Mouse (Mus musculus): ENCODE measurements around the gene Ibsp. TPM values are rescaled to one million over a fixed set of nuclear protein-coding genes. Genes with fewer than 3 reads are reported as not detected.

Gene Ibsp
- polyA plus RNA-seq, 1 experiment from 2014 or later = not detected

GRCm38 (mm10) chr5:104335962-104336361, 37.0 kb downstream of the Ibsp start:
- Histone ChIP-seq H3K4me3 (ENCODE audit: low read depth, low read length) (no peak overlapping the region), H3K27me3 (ENCODE audit: control insufficient read depth, insufficient read depth, low read length) (no peaks in the 10 kb centered on the region), H3K4me1 (replicated peaks; ENCODE audit: control insufficient read depth, insufficient read depth, low read length) (no peaks in the 10 kb centered on the region), H3K4me2 (ENCODE audit: low read depth, low read length, severe bottlenecking) (no peak overlapping the region), H3K27ac (ENCODE audit: low read depth, low read length) (no peak overlapping the region), H3K36me3 (ENCODE audit: control insufficient read depth, insufficient read depth, low read length) (no peaks in the 10 kb centered on the region), H3K9me3 (ENCODE audit: control insufficient read depth, low read length) (no peaks in the 10 kb centered on the region), H3K9ac (ENCODE audit: low read length) (no peak overlapping the region)
- 83% methylated on average over 5 of the region's 5 CpGs for WGBS
- ATAC-seq (replicated peaks; ENCODE audit: low FRiP score) = no peak
- no peak for DNase-seq (ENCODE audit: low spot score)

- Histone ChIP-seq H3K9ac (ENCODE audit: low read length) (no peak overlapping the region), H3K4me1 (replicated peaks; ENCODE audit: control insufficient read depth, insufficient read depth, low read length) (no peaks in the 10 kb centered on the region), H3K36me3 (ENCODE audit: control insufficient read depth, insufficient read depth, low read length) (no peaks in the 10 kb centered on the region), H3K4me3 (ENCODE audit: low read depth, low read length) (no peak overlapping the region), H3K4me2 (ENCODE audit: low read depth, low read length, severe bottlenecking) (no peak overlapping the region), H3K27me3 (ENCODE audit: control insufficient read depth, insufficient read depth, low read length) (no peaks in the 10 kb centered on the region), H3K27ac (ENCODE audit: low read depth, low read length) (no peak overlapping the region), H3K9me3 (ENCODE audit: control insufficient read depth, low read length) (no peaks in the 10 kb centered on the region)
- DNase-seq (ENCODE audit: low spot score) (no peak), ATAC-seq (replicated peaks; ENCODE audit: low FRiP score) (no peak)
- WGBS = 81% methylated on average over 4 of the region's 4 CpGs
Observed at GRCm38 (mm10) chr5:104337491-104337890, 38.5 kb downstream of the Ibsp start.

- 81% methylated on average over 5 of the region's 5 CpGs for WGBS
- no peak for DNase-seq (ENCODE audit: low spot score)
Observed at GRCm38 (mm10) chr5:104339009-104339408, 40.0 kb downstream of the Ibsp start.

GRCm38 (mm10) chr5:104339706-104340512, 40.9 kb downstream of the Ibsp start:
- H3K36me3 ChIP-seq (ENCODE audit: control insufficient read depth, insufficient read depth, low read length) = no peaks in the 10 kb centered on the region
- H3K27ac ChIP-seq (ENCODE audit: low read depth, low read length) = no peak overlapping the region
- H3K9me3 ChIP-seq (ENCODE audit: control insufficient read depth, low read length) = no peaks in the 10 kb centered on the region
- DNase-seq (ENCODE audit: low spot score) (peak; percentile 68), ATAC-seq (replicated peaks; ENCODE audit: low FRiP score) (peak; percentile 82)
- H3K4me2 ChIP-seq (ENCODE audit: low read depth, low read length, severe bottlenecking) = no peak overlapping the region
- H3K9ac ChIP-seq (ENCODE audit: low read length) = no peak overlapping the region
- 24% methylated on average over 14 of the region's 14 CpGs for WGBS
- no peak overlapping the region for H3K4me3 ChIP-seq (ENCODE audit: low read depth, low read length)
- no peaks in the 10 kb centered on the region for H3K27me3 ChIP-seq (ENCODE audit: control insufficient read depth, insufficient read depth, low read length)
- H3K4me1 ChIP-seq (replicated peaks; ENCODE audit: control insufficient read depth, insufficient read depth, low read length) = no peaks in the 10 kb centered on the region

More at GRCm38 (mm10) chr5:104339009-104339408, 40.0 kb downstream of the Ibsp start:
- ATAC-seq (replicated peaks; ENCODE audit: low FRiP score) = no peak
- no peak overlapping the region for H3K9ac ChIP-seq (ENCODE audit: low read length)
- no peaks in the 10 kb centered on the region for H3K27me3 ChIP-seq (ENCODE audit: control insufficient read depth, insufficient read depth, low read length)
- no peaks in the 10 kb centered on the region for H3K4me1 ChIP-seq (replicated peaks; ENCODE audit: control insufficient read depth, insufficient read depth, low read length)
- H3K27ac ChIP-seq (ENCODE audit: low read depth, low read length) = no peak overlapping the region
- H3K4me3 ChIP-seq (ENCODE audit: low read depth, low read length) = no peak overlapping the region
- H3K4me2 ChIP-seq (ENCODE audit: low read depth, low read length, severe bottlenecking) = no peak overlapping the region
- H3K9me3 ChIP-seq (ENCODE audit: control insufficient read depth, low read length) = no peaks in the 10 kb centered on the region
- no peaks in the 10 kb centered on the region for H3K36me3 ChIP-seq (ENCODE audit: control insufficient read depth, insufficient read depth, low read length)

GRCm38 (mm10) chr5:104340513-104340829, 41.5 kb downstream of the Ibsp start:
- DNase-seq (ENCODE audit: low spot score) (no peak), ATAC-seq (replicated peaks; ENCODE audit: low FRiP score) (peak; percentile 31; the same call in 1 of the 2 replicates)
- H3K9me3 ChIP-seq (ENCODE audit: control insufficient read depth, low read length) = no peaks in the 10 kb centered on the region
- WGBS = 92% methylated on average over 4 of the region's 4 CpGs
- no peak overlapping the region for H3K9ac ChIP-seq (ENCODE audit: low read length)
- no peaks in the 10 kb centered on the region for H3K27me3 ChIP-seq (ENCODE audit: control insufficient read depth, insufficient read depth, low read length)
- no peaks in the 10 kb centered on the region for H3K36me3 ChIP-seq (ENCODE audit: control insufficient read depth, insufficient read depth, low read length)
- no peak overlapping the region for H3K27ac ChIP-seq (ENCODE audit: low read depth, low read length)
- H3K4me2 ChIP-seq (ENCODE audit: low read depth, low read length, severe bottlenecking) = no peak overlapping the region
- no peaks in the 10 kb centered on the region for H3K4me1 ChIP-seq (replicated peaks; ENCODE audit: control insufficient read depth, insufficient read depth, low read length)
- no peak overlapping the region for H3K4me3 ChIP-seq (ENCODE audit: low read depth, low read length)

GRCm38 (mm10) chr5:104342881-104343280, 43.9 kb downstream of the Ibsp start:
- Histone ChIP-seq H3K9ac (ENCODE audit: low read length) (no peak overlapping the region), H3K27ac (ENCODE audit: low read depth, low read length) (no peak overlapping the region), H3K36me3 (ENCODE audit: control insufficient read depth, insufficient read depth, low read length) (no peaks in the 10 kb centered on the region), H3K4me1 (replicated peaks; ENCODE audit: control insufficient read depth, insufficient read depth, low read length) (no peaks in the 10 kb centered on the region), H3K9me3 (ENCODE audit: control insufficient read depth, low read length) (no peaks in the 10 kb centered on the region), H3K27me3 (ENCODE audit: control insufficient read depth, insufficient read depth, low read length) (no peaks in the 10 kb centered on the region), H3K4me3 (ENCODE audit: low read depth, low read length) (no peak overlapping the region), H3K4me2 (ENCODE audit: low read depth, low read length, severe bottlenecking) (no peak overlapping the region)
- DNase-seq (ENCODE audit: low spot score) = no peak
- 42% methylated on average over 6 of the region's 6 CpGs for WGBS
- no peak for ATAC-seq (replicated peaks; ENCODE audit: low FRiP score)

- H3K4me3 ChIP-seq (ENCODE audit: low read depth, low read length) = no peak overlapping the region
- ATAC-seq (replicated peaks; ENCODE audit: low FRiP score) (no peak), DNase-seq (ENCODE audit: low spot score) (no peak)
- H3K9ac ChIP-seq (ENCODE audit: low read length) = no peak overlapping the region
- H3K9me3 ChIP-seq (ENCODE audit: control insufficient read depth, low read length) = no peaks in the 10 kb centered on the region
- H3K27ac ChIP-seq (ENCODE audit: low read depth, low read length) = no peak overlapping the region
- H3K4me1 ChIP-seq (replicated peaks; ENCODE audit: control insufficient read depth, insufficient read depth, low read length) = no peaks in the 10 kb centered on the region
- no peaks in the 10 kb centered on the region for H3K27me3 ChIP-seq (ENCODE audit: control insufficient read depth, insufficient read depth, low read length)
- H3K4me2 ChIP-seq (ENCODE audit: low read depth, low read length, severe bottlenecking) = no peak overlapping the region
- no peaks in the 10 kb centered on the region for H3K36me3 ChIP-seq (ENCODE audit: control insufficient read depth, insufficient read depth, low read length)
- 73% methylated on average over 9 of the region's 9 CpGs for WGBS
Observed at GRCm38 (mm10) chr5:104344526-104345240, 45.7 kb downstream of the Ibsp start.

GRCm38 (mm10) chr5:104345241-104345630, 46.3 kb downstream of the Ibsp start:
- H3K4me2 ChIP-seq (ENCODE audit: low read depth, low read length, severe bottlenecking) = no peak overlapping the region
- no peak for ATAC-seq (replicated peaks; ENCODE audit: low FRiP score)
- WGBS = 84% methylated on average over 6 of the region's 6 CpGs
- no peak overlapping the region for H3K9ac ChIP-seq (ENCODE audit: low read length)
- no peak for DNase-seq (ENCODE audit: low spot score)
- H3K27ac ChIP-seq (ENCODE audit: low read depth, low read length) = no peak overlapping the region
- no peaks in the 10 kb centered on the region for H3K4me1 ChIP-seq (replicated peaks; ENCODE audit: control insufficient read depth, insufficient read depth, low read length)
- H3K4me3 ChIP-seq (ENCODE audit: low read depth, low read length) = no peak overlapping the region
- H3K36me3 ChIP-seq (ENCODE audit: control insufficient read depth, insufficient read depth, low read length) = no peaks in the 10 kb centered on the region
- no peaks in the 10 kb centered on the region for H3K9me3 ChIP-seq (ENCODE audit: control insufficient read depth, low read length)
- H3K27me3 ChIP-seq (ENCODE audit: control insufficient read depth, insufficient read depth, low read length) = no peaks in the 10 kb centered on the region

Data from forebrain, embryonic 11.5 days (tissue).